8 mouse cellular contexts compared by ENCODE assay signal in the genomic region with DNA sequence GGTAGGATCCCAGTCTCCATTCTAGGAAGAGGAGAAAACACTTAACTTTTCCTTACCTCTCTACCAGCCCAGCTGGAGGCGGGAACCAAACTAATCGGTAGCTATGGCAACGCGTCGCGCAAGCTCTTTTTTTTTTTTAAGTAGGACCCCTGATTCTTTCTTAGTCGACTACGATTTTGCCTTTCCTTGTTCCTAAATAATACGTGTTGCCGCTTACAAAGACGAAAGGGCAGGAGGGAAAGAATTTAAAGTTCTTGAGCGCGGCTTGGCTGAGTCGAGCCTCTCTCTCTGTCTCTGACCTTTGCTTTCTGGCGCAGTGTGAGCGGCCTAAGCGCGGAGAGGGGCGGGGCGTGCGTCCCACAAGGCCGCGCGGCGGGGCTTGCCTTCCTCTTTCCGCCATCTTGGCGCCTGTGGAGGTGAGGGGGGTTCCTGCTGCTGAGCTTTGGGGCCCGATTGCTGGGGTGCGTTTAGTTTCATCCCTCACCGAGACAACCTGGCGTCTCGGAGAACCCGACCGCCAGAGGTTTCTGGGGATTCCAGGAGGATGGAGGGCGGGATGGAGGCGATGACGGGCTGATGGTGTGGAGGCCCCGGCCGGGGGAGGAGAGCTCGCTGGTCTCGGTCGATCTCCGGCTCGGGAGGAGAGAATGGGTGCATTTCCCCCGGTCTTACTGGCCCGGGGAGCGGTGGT. TPM values are rescaled to one million over a fixed set of nuclear protein-coding genes. Genes with fewer than 3 reads are reported as not detected.
DNase-seq lines count a peak whose midpoint lies in the region; ATAC-seq and TF ChIP-seq lines count a peak whose summit lies in the region.

A gene (minus strand): TSS at position 124 of the 691 bp plus-strand sequence.
A gene (plus strand): TSS at position 359 of the 691 bp plus-strand sequence.

- WGBS in heart, embryonic 11.5 days (ENCODE audit: insufficient replicate concordance): 1% methylated on average over 45 of the region's 47 CpGs
- WGBS in kidney, embryonic 16.5 days: under 1% methylated on average over 47 of the region's 47 CpGs
- under 1% methylated on average over 47 of the region's 47 CpGs for WGBS in liver, adult 2 months

- H3K9me3 ChIP-seq in heart, embryonic 11.5 days (replicated peaks; ENCODE audit: control insufficient read depth, low read length): no peaks in the 10 kb centered on the region
- H3K9me3 ChIP-seq in kidney, embryonic 16.5 days (ENCODE audit: low read length): no peaks in the 10 kb centered on the region

- H3K4me3 ChIP-seq in heart, embryonic 11.5 days (ENCODE audit: low read depth, low read length): peak within 1 kb of the TSS; percentile 94
- peak within 1 kb of the TSS; percentile 91 for H3K4me3 ChIP-seq in kidney, embryonic 16.5 days (ENCODE audit: low read length)
- H3K4me3 ChIP-seq in liver, adult 2 months (ENCODE audit: insufficient read depth, low read depth, low read length): peak within 1 kb of the TSS; percentile 94
- peak within 1 kb of the TSS; percentile 90 for H3K4me3 ChIP-seq in myocyte

- H3ac ChIP-seq in myocyte (ENCODE audit: control insufficient read depth, insufficient read length): peak within 1 kb of the TSS; percentile 70

- H3K9ac ChIP-seq in heart, embryonic 11.5 days (ENCODE audit: low read depth, low read length): peak within 1 kb of the TSS; percentile 96
- H3K9ac ChIP-seq in kidney, embryonic 16.5 days (replicated peaks; ENCODE audit: low read length): peak within 1 kb of the TSS; percentile 95
- H3K9ac ChIP-seq in liver, adult 2 months (ENCODE audit: low read depth, low read length): peak within 1 kb of the TSS; percentile 94

- peaks cover 21% of the 10 kb centered on the region for H3K36me3 ChIP-seq in heart, embryonic 11.5 days (ENCODE audit: control insufficient read depth, insufficient read depth, low read length)
- H3K36me3 ChIP-seq in kidney, embryonic 16.5 days (ENCODE audit: insufficient read depth, low read length): peaks cover 30% of the 10 kb centered on the region
- H3K36me3 ChIP-seq in liver, adult 2 months (ENCODE audit: control insufficient read depth, insufficient read depth, low read length): peaks cover 16% of the 10 kb centered on the region
- peaks cover 27% of the 10 kb centered on the region for H3K36me3 ChIP-seq in myocyte (ENCODE audit: control insufficient read depth, insufficient read depth)
- H3K36me3 ChIP-seq in splenic B cell, adult 2 months (ENCODE audit: control insufficient read depth, insufficient read depth, low read length, poor library complexity, severe bottlenecking): peaks cover 3% of the 10 kb centered on the region

- peaks cover 3% of the 10 kb centered on the region; the same call in 1 of the 2 replicates for H3K79me2 ChIP-seq in liver, adult 2 months (ENCODE audit: control insufficient read depth, insufficient read depth, low read length)
- peaks cover 32% of the 10 kb centered on the region for H3K79me2 ChIP-seq in myocyte (ENCODE audit: control insufficient read depth, insufficient read depth)

- peaks cover 11% of the 10 kb centered on the region for H3K4me1 ChIP-seq in heart, embryonic 11.5 days (ENCODE audit: control insufficient read depth, insufficient read depth, low read length)
- H3K4me1 ChIP-seq in kidney, embryonic 16.5 days (ENCODE audit: insufficient read depth, low read length): peaks cover 24% of the 10 kb centered on the region
- H3K4me1 ChIP-seq in liver, adult 2 months (ENCODE audit: control insufficient read depth, insufficient read depth, low read length): peaks cover 20% of the 10 kb centered on the region

- H3K27ac ChIP-seq in heart, embryonic 11.5 days (ENCODE audit: low read depth, low read length): peak within 1 kb of the TSS; percentile 79
- H3K27ac ChIP-seq in kidney, embryonic 16.5 days (ENCODE audit: low read length): peak within 1 kb of the TSS; percentile 94
- peak within 1 kb of the TSS; percentile 89 for H3K27ac ChIP-seq in liver, adult 2 months (replicated peaks; ENCODE audit: insufficient read depth, low read depth, low read length)

- H3K4me2 ChIP-seq in heart, embryonic 11.5 days: peak within 1 kb of the TSS; percentile 67
- peak within 1 kb of the TSS; percentile 78 for H3K4me2 ChIP-seq in kidney, embryonic 16.5 days (replicated peaks; ENCODE audit: low read depth, low read length)
- H3K4me2 ChIP-seq in myocyte (ENCODE audit: low read depth): peak within 1 kb of the TSS; percentile 94

- TF ChIP-seq CTCF in liver, adult 2 months (IDR thresholded peaks at IDR 0.05; ENCODE audit: low read depth, low read length): no peak

- DNase-seq in B cell, adult 2 months: peak; percentile 94 to 95
- peak; percentile 94 for DNase-seq in brain, adult 2 months (ENCODE audit: low read depth, low spot score)
- DNase-seq in liver, adult 2 months (ENCODE audit: extremely low read depth, low read depth, low spot score): peak; percentile 78
- DNase-seq in splenic B cell, adult 2 months (ENCODE audit: low read depth, low spot score): peak; percentile 92

- ATAC-seq in erythroblast, adult 5-6 weeks (replicated peaks; ENCODE audit: low FRiP score, poor library complexity, severe bottlenecking): peak; percentile 97
- ATAC-seq in heart, embryonic 11.5 days (replicated peaks; ENCODE audit: insufficient number of reproducible peaks, low FRiP score, low TSS enrichment): peak; percentile 86
- ATAC-seq in kidney, embryonic 16.5 days (ENCODE audit: low FRiP score, low TSS enrichment): peak; percentile 89

- no peaks in the 10 kb centered on the region for H3K27me3 ChIP-seq in heart, embryonic 11.5 days (ENCODE audit: control insufficient read depth, insufficient read depth, low read length)
- no peaks in the 10 kb centered on the region for H3K27me3 ChIP-seq in kidney, embryonic 16.5 days (ENCODE audit: insufficient read depth, low read length)
- H3K27me3 ChIP-seq in liver, adult 2 months (ENCODE audit: control insufficient read depth, insufficient read depth, low read length): no peaks in the 10 kb centered on the region
- no peaks in the 10 kb centered on the region for H3K27me3 ChIP-seq in myocyte (ENCODE audit: control insufficient read depth, insufficient read depth, insufficient read length)
- H3K27me3 ChIP-seq in splenic B cell, adult 2 months (ENCODE audit: control insufficient read depth, insufficient read depth, low read length, poor library complexity, severe bottlenecking): no peaks in the 10 kb centered on the region

- TF ChIP-seq POLR2A in liver, adult 2 months (IDR thresholded peaks at IDR 0.05; ENCODE audit: extremely low read depth, insufficient read depth, low read length): peak; percentile 65
- peak; percentile 93 for TF ChIP-seq POLR2A in myocyte (IDR thresholded peaks at IDR 0.05; ENCODE audit: insufficient read length, low read depth)

TF ChIP-seq in myocyte, 11 proteins besides CTCF, POLR2A, EP300 and RAD21:
- TF ChIP-seq MYOD1 (IDR thresholded peaks at IDR 0.05; ENCODE audit: control insufficient read depth in 1 of 3, insufficient read length in 2 of 3, low read depth in 2 of 3) (no peak), TCF12 (IDR thresholded peaks at IDR 0.05; ENCODE audit: insufficient read depth, poor library complexity, severe bottlenecking) (no peak), USF1 (IDR thresholded peaks at IDR 0.05; ENCODE audit: low read depth) (no peak), TCF3 (IDR thresholded peaks at IDR 0.05; ENCODE audit: insufficient read length, low read depth) (no peak), REST (IDR thresholded peaks at IDR 0.05; ENCODE audit: insufficient read depth, insufficient read length) (no peak), MYOG (IDR thresholded peaks at IDR 0.05; ENCODE audit: control insufficient read depth in 1 of 3, insufficient read depth in 1 of 3, insufficient read length in 2 of 3, low read depth in 2 of 3) (peak in 1 of 3 experiments; percentile 22), POLR2AphosphoS2 (IDR thresholded peaks at IDR 0.05; ENCODE audit: insufficient read length, low read depth) (peak; percentile 89), E2F4 (IDR thresholded peaks at IDR 0.05; ENCODE audit: insufficient read depth) (peak; percentile 15), MAX (IDR thresholded peaks at IDR 0.05; ENCODE audit: low read depth) (peak; percentile 99), SRF (IDR thresholded peaks at IDR 0.05; ENCODE audit: control insufficient read depth, insufficient read length, low read depth) (peak; percentile 25)

RNA-seq across cellular contexts. Expression of the first gene that starts in this region (rescaled TPM):
- total RNA-seq in erythroblast, adult 5-6 weeks (2015; ENCODE audit: low replicate concordance): not detected in 2 replicates
- not detected in 2 replicates for total RNA-seq in erythroblast, adult 5-6 weeks (2017; ENCODE audit: low replicate concordance)
- polyA plus RNA-seq in heart, embryonic 11.5 days (2014; fragmentation: Nextera tagmentation; extraction: Ambion mirVana): 1.7 and 1.9 TPM in 2 replicates
- polyA plus RNA-seq in kidney, embryonic 16.5 days (2015; fragmentation: Nextera tagmentation; extraction: Ambion mirVana): 4.9 and 5.2 TPM in 2 replicates
- total RNA-seq in liver, adult 2 months (2014; rRNA removed): 0.54 and 1.0 TPM in 2 replicates
- 0.55 TPM in 2 replicates for polyA plus RNA-seq in liver, adult 2 months (2012; rRNA removed)
- polyA plus RNA-seq in myocyte (2012; fragmentation: generic; extraction: Trizol): 0.80 TPM

RNA-seq across cellular contexts. Expression of the second gene that starts in this region (rescaled TPM):
- total RNA-seq in erythroblast, adult 5-6 weeks (2015; ENCODE audit: low replicate concordance): 575 and 588 TPM in 2 replicates
- total RNA-seq in erythroblast, adult 5-6 weeks (2017; ENCODE audit: low replicate concordance): 282 and 445 TPM in 2 replicates
- 744 and 805 TPM in 2 replicates for polyA plus RNA-seq in heart, embryonic 11.5 days (2014; fragmentation: Nextera tagmentation; extraction: Ambion mirVana)
- 795 and 849 TPM in 2 replicates for polyA plus RNA-seq in kidney, embryonic 16.5 days (2015; fragmentation: Nextera tagmentation; extraction: Ambion mirVana)
- 661 and 805 TPM in 2 replicates for total RNA-seq in liver, adult 2 months (2014; rRNA removed)
- polyA plus RNA-seq in liver, adult 2 months (2012; rRNA removed): 111 and 115 TPM in 2 replicates
- polyA plus RNA-seq in myocyte (2012; fragmentation: generic; extraction: Trizol): 2,314 TPM

Comparison
In these comparisons a context has a peak if more than half of its experiments do, and no peak if none do; other contexts are left out.
1. Peak in every context shown above with its lines: DNase-seq, ATAC-seq, H3K4me3 ChIP-seq and H3K27ac ChIP-seq.